Mouse (Mus musculus) stomach, postnatal 0 days (tissue): ENCODE results near the gene Wasf2.
"Not testable (repeated sequence)": the region's sequence is repeated elsewhere in the genome, so short reads cannot be mapped to it uniquely, and the experiment has no call there.

ENCODE experiments used
- CTCF ChIP-seq: IDR thresholded peaks from 2 replicates; pipeline ENCODE4 v1.5.1; 2016; ENCODE audit warnings: antibody characterized with exemption, low read depth, mild to moderate bottlenecking, moderate library complexity
- EP300 ChIP-seq: optimal IDR thresholded peaks from 2 replicates; pipeline ENCODE3; 2016; ENCODE audit warnings: antibody characterized with exemption

- not testable (repeated sequence) for TF ChIP-seq CTCF, EP300
Measured at GRCm38 (mm10) chr4:133095734-133096065, 34.6 kb upstream of the Wasf2 start.
